ENCODE assay signal across 8 mouse cellular contexts in the genomic region with DNA sequence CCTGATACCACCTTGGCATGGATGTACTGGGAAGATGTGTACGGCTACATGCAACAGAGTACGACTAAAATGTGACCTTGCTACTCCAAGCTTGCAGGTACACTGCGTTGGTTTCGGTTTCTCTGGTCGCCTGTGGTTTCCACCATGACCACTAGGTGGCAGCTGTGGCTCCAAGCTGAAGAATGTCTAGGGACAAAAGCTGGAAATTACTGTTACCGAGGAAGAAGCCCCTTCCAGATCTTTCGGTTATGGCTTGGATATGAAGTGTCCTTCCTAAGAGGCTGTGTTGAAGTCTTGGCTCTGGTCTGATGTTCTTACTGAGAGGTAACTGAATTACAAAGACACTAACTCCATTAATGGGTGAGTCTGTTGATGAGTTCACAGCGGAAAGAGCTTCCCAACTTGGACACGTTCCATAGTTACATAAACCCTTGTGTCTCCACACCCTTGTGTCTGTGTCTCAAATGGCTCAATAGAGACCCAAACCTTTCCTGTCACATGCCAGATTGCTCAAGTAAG. TPM values are rescaled to one million over a fixed set of nuclear protein-coding genes. Genes with fewer than 3 reads are reported as not detected.
DNase-seq lines count a peak whose midpoint lies in the region; ATAC-seq and TF ChIP-seq lines count a peak whose summit lies in the region.
"Not testable (repeated sequence)": the region's sequence is repeated elsewhere in the genome, so short reads cannot be mapped to it uniquely, and the experiment has no call there.

No protein-coding gene starts in this region.

- not testable (repeated sequence) for TF ChIP-seq POLR2A in myocyte (IDR thresholded peaks at IDR 0.05; ENCODE audit: insufficient read length, low read depth)

- H3K9me3 ChIP-seq in forebrain, postnatal 0 days (ENCODE audit: low read length); liver, embryonic 16.5 days (replicated peaks; ENCODE audit: control insufficient read depth, low read length): not testable (repeated sequence)

- not testable (repeated sequence) for H3K27me3 ChIP-seq in forebrain, postnatal 0 days (ENCODE audit: insufficient read depth, low read length); liver, embryonic 16.5 days (ENCODE audit: control insufficient read depth, insufficient read depth, low read depth, low read length); myocyte (ENCODE audit: control insufficient read depth, insufficient read depth, insufficient read length)

- not testable (repeated sequence) for H3K27ac ChIP-seq in forebrain, postnatal 0 days (ENCODE audit: low read depth, low read length); liver, embryonic 16.5 days (ENCODE audit: low read length)

- H3K36me3 ChIP-seq in forebrain, postnatal 0 days (ENCODE audit: insufficient read depth); liver, embryonic 16.5 days (ENCODE audit: control insufficient read depth, insufficient read depth); myocyte (ENCODE audit: control insufficient read depth, insufficient read depth): not testable (repeated sequence)

- not testable (repeated sequence) for H3K79me2 ChIP-seq in myocyte (ENCODE audit: control insufficient read depth, insufficient read depth)

- not testable (repeated sequence) for H3K4me1 ChIP-seq in forebrain, postnatal 0 days (ENCODE audit: insufficient read depth); liver, embryonic 16.5 days (ENCODE audit: control insufficient read depth, low read depth, low read length)

- DNase-seq in MEL-GATA-1-ER (ENCODE audit: extremely low read depth, low read depth), result peak; percentile 6
- peak; percentile 77 for DNase-seq in cerebellum, adult 9-10 months
- peak; percentile 52 for DNase-seq in forebrain, postnatal 0 days
- peak; percentile 31 to 52 for DNase-seq in kidney, postnatal 4 days
- peak; percentile 48 for DNase-seq in thymus, postnatal 14 days

- 25% methylated on average over 7 of the region's 9 CpGs for WGBS in forebrain, postnatal 0 days
- WGBS in liver, embryonic 16.5 days (ENCODE audit: insufficient replicate concordance), result 18% methylated on average over 7 of the region's 9 CpGs

- peak; percentile 59 for TF ChIP-seq CTCF in forebrain, postnatal 0 days (IDR thresholded peaks at IDR 0.05; ENCODE audit: low read depth)

- not testable (repeated sequence) for H3ac ChIP-seq in myocyte (ENCODE audit: control insufficient read depth, insufficient read length)

- ATAC-seq in forebrain, postnatal 0 days, result peak; percentile 87
- ATAC-seq in hematopoietic stem cell, adult 5-6 weeks (replicated peaks in 1 of 2; ENCODE audit: insufficient read depth in 1 of 2, low FRiP score in 2 of 2, low TSS enrichment in 1 of 2, low read depth in 1 of 2, poor library complexity in 2 of 2, severe bottlenecking in 2 of 2), result peak; percentile 98
- peak; percentile 54; the same call in 1 of the 2 replicates for ATAC-seq in liver, embryonic 16.5 days (ENCODE audit: low read depth)

- H3K4me2 ChIP-seq in forebrain, postnatal 0 days (ENCODE audit: low read depth), result peak overlapping the region; percentile 44
- H3K4me2 ChIP-seq in liver, embryonic 16.5 days (ENCODE audit: low read depth, low read length), result peak overlapping the region; percentile 56
- H3K4me2 ChIP-seq in myocyte (ENCODE audit: low read depth), result peak overlapping the region; percentile 82

- H3K4me3 ChIP-seq in forebrain, postnatal 0 days (ENCODE audit: low read depth, low read length), result peak overlapping the region; percentile 16; the same call in 1 of the 2 replicates
- H3K4me3 ChIP-seq in liver, embryonic 16.5 days (ENCODE audit: low read depth, low read length), result peak overlapping the region; percentile 57
- H3K4me3 ChIP-seq in myocyte, result peak overlapping the region; percentile 27

- 0 out of 2 replicates have a peak overlapping the region, but pooled peaks have one; percentile 14 for H3K9ac ChIP-seq in forebrain, postnatal 0 days
- 0 out of 2 replicates have a peak overlapping the region, but pooled peaks have one; percentile 27 for H3K9ac ChIP-seq in liver, embryonic 16.5 days (ENCODE audit: low read depth, low read length)

RNA-seq across cellular contexts. Expression of gene Cep78, which starts 44.5 kb away (rescaled TPM):
- total RNA-seq in forebrain, postnatal 0 days (2014; rRNA removed), result 25.3 and 27.0 TPM in 2 replicates
- polyA plus RNA-seq in forebrain, postnatal 0 days (2015; fragmentation: Nextera tagmentation; extraction: Ambion mirVana), result 21.6 and 23.4 TPM in 2 replicates
- 18.1 and 19.5 TPM in 2 replicates for total RNA-seq in hematopoietic stem cell, adult 5-6 weeks (2017)
- polyA plus RNA-seq in liver, embryonic 16.5 days (2015; fragmentation: Nextera tagmentation; extraction: Ambion mirVana), result 6.8 TPM in 2 replicates
- polyA plus RNA-seq in myocyte (2012; fragmentation: generic; extraction: Trizol), result 4.0 TPM

Comparison
In these comparisons a context has a peak if more than half of its experiments do, and no peak if none do; other contexts are left out.
1. DNase-seq: peak in every context shown above with its lines; median percentile 77 in cerebellum, adult 9-10 months; 52 in forebrain, postnatal 0 days; 48 in thymus, postnatal 14 days; 42 in kidney, postnatal 4 days; 6 in MEL-GATA-1-ER.